Mouse (Mus musculus) gastrocnemius, postnatal 25 days (tissue): Measurements from ENCODE around the gene Gm26920. TPM values are rescaled to one million over a fixed set of nuclear protein-coding genes. Genes with fewer than 3 reads are reported as not detected.

ENCODE experiments used
- DNase-seq: peaks from one replicate; pipeline ENCODE4 v3.0.0; 2022
- total RNA-seq, 2 experiments: library from RNA; stranded (reverse); gene quantifications; 1 replicate in 1 of 2; 2 replicates in 1 of 2; pipeline ENCODE4 v1.2.3; 2021

Gene Gm26920
- total RNA-seq, 2 experiments from 2014 or later: not detected

DNA sequence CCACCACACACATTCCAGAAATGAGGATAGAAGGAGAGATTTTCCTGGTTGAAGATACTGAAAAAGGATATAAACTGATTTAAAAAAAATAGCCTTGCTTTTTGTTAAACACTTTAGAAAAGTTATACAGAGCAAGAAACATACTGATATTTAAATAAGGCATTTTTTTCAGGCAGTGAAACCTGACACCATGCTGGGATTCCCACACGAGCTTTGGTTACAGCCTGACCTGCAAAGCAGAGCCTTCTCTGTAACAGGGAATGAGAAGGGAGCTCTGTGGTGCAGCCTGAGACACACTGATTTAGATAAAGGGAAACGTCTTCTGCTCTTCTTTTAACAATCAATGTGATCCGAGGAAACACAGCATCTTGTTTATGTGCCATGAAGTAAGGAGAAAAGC, 36.6 kb downstream of the Gm26920 start:
- no peak for DNase-seq

DNA sequence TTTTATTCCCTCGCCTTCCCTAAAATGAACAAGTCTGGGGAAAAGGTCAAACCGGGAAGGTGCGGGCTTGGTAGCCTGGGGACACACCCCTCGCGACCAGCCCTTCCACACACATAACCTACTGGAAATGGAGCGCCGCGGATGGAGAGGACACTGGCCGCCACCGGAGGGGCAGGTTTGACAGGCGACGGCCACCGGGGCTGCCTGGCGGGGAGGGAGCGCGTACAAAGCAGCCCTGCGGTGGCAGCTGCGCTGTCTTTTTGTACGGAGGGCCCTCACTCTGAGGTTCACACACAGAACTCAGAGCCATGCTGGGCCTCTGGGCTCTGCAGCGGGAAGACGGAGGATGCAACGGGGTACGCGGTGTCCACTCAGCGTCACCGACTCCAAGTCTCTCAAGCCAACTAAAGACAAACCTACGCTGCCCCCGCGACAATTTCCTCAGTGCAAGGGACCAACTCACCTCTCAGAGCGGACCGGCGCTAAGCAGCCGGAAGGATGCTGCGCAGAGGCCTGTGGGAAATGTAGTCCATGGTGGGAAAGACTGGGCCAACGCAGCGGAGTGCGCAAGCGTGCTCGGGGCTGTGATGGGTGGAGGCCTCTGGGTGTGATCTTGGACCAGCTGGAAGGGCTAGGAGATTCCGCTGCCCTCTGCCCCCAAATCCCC, 39.2 kb downstream of the Gm26920 start, which contains the start of gene Zfp14:
Zfp14 (minus strand) TSS at position 499 of the 667 bp plus-strand sequence.
- DNase-seq: peak; percentile 87

DNA sequence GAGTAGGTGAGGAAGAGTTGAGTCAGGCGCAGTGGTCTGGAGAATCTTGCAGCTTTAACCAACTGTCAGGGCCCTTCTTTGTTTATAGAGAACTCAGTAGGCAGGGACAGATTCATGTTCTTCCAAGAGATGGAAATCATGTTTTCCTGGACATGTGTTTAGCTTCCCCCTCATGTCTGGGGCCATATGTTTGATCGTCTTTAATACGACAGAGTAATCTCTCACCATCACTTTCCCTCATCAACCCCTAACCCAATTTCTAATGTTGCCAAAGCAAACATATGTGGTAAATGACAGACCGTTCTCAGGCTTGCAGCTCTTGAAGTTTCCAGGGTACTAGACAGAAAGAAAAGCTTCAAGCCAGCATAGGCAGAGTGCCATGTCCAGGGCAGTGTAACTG, 42.1 kb downstream of the Gm26920 start:
- DNase-seq: no peak

DNA sequence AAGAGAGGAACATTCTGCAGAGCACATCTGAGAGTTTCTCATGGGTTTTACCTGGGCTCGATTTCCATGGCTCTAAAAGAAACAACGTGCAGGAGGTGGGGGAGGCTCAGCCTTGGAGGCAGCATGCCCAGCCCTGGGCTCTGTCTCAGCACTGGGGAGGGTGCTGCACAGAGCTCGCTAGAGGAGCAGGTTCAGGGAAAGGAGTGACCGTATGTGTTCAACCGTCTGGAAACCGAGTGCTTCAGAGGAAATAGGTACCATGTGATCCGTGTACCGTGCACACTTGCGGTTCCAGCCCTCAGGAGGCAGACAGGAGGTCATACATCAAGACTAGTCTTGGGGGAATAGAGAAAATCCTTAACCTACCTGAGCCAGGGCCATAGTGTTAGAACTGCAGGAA, 45.9 kb downstream of the Gm26920 start:
- DNase-seq: no peak

DNA sequence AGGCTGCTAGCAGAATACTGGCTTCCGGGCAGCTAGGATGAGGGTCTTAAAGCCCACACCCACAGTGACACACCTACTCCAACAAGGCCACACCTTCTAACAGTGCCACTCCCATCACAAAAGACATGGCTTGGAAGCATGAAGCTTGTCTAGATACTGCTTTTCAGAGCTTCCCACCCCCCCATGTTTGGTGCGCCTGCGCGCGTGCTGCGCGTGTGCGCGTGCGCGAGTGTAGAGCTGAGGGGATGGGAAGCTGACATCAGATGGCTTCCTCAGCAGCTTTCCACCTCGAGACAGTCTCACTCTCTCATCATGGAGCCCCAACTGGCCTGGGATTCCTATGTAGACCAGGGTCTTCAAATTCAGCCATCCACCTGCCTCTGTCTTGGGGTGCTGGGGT, 55.9 kb downstream of the Gm26920 start:
- DNase-seq: no peak

DNA sequence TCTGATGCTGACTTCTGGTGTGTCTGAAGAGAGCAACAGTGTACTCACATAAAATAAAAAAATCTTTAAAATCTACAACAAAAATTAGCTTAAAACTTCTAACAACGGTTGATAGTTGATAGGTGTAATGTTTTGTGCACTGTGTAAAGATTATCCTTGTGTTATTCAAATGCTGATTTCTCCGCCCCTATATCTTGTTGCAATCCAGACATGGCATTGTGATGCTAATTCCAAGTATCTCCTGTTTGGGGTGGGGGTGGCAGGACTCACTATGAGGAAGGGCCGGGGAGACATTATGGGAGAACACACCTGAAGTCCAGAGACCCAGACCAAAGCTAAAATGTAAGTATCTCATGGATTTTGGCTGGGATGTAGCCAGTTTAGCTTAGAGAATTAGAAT, 58.8 kb downstream of the Gm26920 start:
- no peak for DNase-seq

DNA sequence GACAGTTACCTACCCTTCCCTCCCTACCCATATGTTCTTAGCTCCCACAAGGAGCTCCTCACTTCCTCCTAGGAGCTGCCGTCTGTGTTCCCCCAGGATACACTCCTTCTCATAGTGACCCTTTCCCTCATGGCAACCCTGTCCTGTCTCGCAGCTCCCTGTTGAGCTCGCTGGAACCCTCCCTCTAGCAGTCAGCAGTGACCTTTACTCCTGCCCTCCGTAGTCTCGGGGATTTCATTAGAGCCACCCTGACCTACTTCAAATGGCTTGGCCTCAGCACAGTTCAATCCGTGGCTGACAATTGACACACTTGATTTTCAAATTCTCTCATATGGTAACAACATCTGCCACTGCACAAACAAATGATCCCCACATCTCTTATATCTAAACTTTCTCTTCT, 59.5 kb downstream of the Gm26920 start:
- DNase-seq: no peak

DNA sequence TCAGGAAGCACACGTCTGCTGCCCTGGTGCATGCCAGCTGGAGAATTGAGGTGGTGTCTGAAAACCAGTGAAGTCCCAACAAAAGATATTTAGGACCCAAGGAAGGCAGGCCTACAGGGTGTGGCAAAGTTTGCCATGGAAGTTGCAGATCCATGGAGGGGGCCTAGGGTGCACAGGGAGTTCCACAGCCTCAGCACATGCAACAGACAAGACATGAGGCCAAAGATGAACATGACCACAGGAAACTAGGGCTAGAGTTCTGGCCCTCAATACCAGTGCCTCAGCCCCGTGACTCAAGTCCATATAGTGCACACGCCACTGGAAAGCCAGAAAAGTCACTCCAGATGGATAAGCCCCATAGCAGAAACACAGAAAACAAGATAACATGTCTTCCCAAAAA, 61.6 kb downstream of the Gm26920 start:
- DNase-seq: no peak

DNA sequence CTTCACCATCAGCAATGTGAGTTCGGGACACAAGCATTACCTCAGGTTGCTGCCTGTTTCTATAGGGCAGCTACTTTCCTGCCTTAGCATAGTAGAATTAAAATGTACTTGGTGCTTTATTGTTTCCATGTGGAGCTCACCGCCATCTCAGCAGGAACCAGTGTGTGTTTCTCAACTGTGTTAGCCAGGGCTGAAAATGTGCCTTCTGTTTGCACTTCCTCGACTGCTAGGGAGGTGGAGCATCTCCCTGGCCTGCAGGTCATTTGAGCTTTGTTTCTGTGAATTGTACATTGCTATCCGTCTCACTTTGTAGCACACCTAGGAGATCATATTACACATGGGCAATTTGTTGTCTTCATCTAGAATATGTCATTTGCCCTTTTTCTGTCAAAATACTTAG, 62.9 kb downstream of the Gm26920 start:
- no peak for DNase-seq

DNA sequence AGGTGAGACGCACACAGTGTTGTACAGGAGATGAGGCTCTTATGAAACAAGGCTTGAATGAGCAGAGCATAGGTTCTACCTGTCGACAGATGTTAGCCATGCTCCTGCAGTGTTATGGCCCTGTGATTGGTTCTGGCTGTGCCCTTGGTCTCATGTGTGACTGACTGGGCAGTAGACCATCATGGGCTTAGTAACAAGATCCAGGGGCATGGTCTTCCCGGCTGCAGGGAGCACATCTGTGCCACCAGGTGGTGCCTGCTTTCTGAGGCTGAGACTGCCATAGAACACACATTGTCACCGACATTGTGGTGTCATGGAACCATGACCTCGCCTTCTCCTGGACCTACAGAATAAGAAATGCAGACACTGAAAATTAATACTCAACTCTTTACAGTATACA, 64.9 kb downstream of the Gm26920 start:
- no peak for DNase-seq

DNA sequence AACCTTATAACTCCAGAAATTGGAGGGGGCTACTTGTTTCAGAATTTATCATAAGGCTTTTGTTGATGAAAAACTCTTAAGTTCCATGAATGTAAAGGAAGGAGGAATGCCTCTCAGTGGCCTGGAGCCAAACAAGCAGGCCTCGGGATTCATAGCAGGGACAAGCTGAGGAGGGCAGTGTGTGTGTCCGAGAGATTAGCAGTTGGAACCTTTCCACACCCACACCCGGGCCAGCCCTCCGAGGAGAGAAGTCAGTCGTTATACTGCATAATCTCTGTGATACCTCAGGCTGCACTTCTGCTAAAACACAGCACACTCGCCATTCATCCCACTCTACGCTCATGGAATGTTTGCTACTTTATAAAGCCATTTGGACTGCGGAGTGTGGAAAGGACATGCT, 66.4 kb downstream of the Gm26920 start:
- no peak for DNase-seq

DNA sequence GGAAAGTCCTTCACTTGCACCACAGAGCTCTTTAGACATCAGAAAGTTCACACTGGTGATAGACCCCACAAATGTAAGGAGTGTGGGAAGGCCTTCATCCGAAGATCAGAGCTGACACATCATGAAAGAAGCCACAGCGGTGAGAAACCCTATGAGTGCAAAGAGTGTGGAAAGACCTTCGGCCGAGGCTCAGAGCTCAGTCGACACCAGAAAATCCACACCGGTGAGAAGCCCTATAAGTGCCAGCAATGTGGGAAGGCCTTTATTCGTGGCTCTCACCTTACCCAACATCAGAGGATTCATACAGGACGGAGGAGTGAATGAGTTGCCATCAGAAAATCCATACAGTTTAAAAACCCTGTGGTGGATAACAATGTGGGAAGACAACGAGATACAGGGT, 66.9 kb downstream of the Gm26920 start:
- no peak for DNase-seq

DNA sequence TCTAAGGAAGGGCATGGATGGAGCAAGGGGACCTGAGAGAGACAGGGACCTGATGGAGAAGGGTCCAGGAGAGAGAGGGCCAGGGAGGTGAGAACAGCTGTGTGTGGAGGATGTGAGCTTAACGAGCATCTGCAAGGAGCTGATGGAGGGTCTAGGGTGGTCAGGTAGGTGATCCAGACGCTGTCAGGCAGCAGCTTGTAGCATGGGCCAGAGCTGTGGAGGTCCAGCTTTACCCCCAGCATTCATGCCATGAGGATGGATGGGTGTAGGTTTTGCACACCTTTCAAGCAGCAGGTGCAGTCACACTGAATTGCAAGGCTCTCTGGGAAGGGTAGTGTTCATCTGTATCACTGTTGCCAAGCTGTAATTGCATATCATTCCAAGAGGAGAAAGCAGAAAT, 70.7 kb downstream of the Gm26920 start:
- no peak for DNase-seq

DNA sequence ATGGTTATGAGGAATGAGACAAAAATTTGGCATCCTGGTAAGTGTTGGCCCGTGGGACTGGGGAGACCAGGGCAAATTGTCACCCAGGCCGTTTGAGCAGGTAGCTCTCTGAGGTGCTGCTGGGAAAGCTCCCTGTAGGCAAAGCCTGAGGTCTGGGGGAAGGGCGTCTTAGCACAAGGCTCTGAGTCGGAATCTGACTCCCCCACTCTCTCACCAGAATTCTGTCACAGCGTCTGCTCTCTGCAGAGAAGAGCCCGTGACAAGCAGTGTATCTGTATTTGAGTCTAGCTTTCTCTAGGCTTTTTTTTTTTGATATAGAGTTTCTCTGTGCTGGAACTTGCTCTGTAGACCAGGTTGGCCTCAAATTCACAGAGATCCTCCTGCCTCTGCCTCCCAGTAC, 73.0 kb downstream of the Gm26920 start:
- DNase-seq: no peak

DNA sequence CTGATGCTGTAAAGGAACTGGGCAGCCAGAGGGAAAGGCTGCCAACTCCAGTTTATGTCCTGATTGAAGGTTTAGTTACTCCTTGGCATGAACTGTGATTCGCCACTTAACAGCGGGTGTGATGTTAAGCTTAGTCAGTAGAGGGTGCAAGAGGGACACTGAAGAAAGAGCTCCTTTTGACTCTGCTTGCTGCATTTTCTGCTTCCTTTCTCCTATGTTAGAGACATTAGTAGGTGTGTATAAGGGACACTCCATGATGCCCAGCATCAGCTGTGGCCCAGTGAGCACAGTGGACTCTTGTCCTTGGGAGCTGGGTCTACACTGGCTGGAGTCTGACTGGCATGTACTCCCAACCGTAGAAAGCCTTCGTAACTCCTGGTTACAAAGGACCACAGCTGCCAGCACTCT, 77.2 kb downstream of the Gm26920 start:
- DNase-seq: peak; percentile 44

DNA sequence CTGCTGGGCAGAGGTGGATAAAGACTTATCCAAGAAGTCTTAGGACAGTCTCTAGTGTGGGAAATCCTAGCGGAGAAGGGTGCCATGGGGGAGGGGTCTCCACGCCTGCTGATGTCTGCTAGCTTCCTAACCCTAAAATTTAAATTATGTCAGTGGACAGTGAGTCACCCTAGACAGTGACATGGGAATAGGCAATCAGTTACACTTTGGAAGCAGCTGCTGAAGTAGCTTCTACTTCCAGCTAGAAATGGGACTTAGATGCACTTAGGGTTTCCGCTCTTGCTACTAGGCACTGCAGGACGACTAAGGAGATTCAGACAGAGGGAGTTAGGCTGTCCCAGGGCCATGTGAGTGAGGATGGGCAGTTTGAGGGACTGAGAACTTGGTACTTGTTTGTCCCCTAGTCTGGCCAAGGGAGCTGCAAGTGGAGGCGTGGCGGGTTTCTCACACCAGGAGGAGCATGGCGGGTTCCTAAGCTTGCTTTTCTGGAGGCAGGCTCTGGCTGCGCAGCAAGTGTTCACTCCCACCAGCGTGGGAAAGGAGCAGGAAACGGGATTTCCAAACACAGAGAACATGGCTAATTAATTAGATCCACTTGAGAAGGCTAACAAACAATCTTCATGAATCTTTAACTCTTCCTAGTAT, 79.5 kb downstream of the Gm26920 start:
- DNase-seq: no peak

DNA sequence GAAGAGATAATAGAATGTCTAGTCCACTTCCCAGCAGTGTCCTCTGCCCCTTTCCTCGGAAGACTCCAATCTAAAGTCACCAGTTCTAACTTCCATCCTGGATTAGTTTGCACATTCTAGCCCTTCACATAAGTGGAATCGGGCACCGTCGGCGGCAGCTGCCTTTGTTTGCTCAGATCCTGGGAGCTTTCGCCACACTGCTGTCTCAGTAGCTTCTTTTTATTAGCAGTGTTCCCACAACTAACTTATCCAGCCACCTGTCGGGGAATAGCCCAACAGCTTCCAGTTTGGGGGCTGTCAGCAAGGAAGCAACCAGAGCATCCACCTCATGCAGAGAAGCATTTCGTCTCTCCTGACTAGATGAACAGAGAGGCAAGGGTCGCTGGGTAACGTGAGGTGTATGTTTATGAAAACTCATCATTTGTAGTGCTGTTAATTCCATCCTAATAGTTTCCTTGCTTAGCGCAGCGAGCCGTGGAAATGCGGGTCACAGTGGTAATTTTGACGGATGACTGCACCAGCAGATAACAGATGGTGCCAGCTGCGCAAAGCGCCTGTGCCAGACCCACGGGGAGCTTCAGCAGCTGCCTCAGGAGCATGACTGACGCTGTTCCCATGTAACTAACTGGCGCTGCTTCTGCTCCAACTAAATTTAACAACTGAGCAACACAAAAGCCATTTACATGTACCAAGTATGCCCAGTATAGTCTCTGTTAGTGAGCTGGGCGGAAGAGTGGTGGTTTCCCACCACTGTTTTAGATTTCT, 80.7 kb downstream of the Gm26920 start:
- peak; percentile 79 for DNase-seq

DNA sequence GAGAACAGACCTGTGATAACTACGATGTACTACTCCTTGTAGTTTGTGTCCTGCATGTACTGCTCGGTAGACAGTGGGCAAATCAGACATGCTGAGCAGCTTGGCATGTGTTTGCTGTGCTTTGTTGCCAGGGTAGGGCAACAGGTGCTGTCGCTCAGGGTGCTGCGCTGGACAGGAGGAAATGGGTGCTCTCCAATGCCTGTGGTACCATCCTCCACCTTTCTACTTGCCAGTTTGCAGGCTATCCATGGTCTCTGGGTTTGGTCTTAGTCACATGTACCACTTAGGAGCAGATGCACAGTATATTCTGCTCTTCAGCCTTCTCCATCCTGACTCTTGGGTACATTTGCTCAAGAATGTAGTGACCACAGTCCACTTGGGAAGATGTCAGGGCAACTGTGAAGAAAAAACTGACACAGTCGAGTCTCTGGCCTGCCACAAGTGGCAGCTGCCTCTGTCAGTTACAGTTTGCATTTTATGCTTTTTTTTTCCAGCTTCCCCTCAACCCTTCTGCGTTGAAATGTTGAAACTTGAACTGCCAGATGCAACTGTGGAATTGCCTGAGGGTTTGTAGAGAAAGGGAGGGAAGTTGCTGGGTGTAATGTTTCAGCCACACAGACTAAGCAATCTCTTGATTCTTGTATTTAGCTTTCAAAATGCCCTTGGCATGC, 82.1 kb downstream of the Gm26920 start:
- DNase-seq: peak; percentile 51

DNA sequence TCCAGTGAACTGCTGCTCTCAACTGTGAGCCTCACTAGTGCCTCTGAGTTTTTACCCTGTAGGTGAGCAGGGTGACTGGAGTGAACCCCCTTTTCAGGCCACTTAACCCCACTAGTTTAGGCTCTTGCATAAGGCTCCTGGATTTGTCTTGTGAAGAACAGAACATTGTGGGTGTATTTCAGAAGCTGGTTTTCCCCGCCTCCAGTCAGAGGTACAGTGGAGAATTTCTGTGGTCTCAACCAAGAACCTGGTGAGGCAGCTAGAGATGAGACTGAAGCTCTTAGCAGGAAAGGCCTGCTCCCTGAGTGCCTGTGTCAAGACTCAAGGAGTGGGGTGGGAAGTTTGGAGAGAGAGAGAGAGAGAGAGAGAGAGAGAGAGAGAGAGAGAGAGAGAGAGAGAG, 82.6 kb downstream of the Gm26920 start:
- DNase-seq: no peak
